Mouse (Mus musculus) heart, postnatal 25 days (tissue): ENCODE measurements around the gene Dnah10. TPM values are rescaled to one million over a fixed set of nuclear protein-coding genes. Genes with fewer than 3 reads are reported as not detected.

Experiments used
- DNase-seq: peaks from one replicate; pipeline ENCODE4 v3.0.0; 2022; ENCODE audit warnings: low spot score
- intact Hi-C: fragments of 180-260 bp; cut with DNase I; formaldehyde crosslinking; loops from one replicate; pipeline ENCODE4 v1.15.1; 2025
- total RNA-seq, 2 experiments: library from RNA; stranded (reverse); gene quantifications; 2 replicates each; pipeline ENCODE4 v1.2.3; 2021

Dnah10 gene
- total RNA-seq, 2 experiments from 2014 or later = 0.03 to 0.06 TPM

DNA sequence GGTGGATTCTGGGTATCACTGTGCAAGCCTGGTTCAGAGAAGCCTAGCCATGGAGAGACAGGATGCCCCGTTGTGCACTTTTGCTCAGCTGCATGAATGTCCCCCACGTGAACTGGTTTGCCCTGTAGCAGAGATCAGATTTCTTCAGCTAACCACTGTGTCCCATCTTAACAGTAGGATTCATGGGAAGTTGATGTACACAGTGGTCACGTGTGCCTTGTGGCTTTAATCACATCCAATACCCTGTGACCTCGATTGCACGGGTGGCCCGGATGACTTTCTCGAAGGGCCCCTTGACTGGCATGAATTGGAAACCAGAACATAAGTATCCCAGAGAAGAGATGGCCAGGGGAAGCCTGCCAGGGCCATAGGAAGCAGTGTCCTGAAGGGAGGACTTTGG lies 67.2 kb downstream of the Dnah10 start:
- intact Hi-C loops = no loop called here
- no peak for DNase-seq

DNA sequence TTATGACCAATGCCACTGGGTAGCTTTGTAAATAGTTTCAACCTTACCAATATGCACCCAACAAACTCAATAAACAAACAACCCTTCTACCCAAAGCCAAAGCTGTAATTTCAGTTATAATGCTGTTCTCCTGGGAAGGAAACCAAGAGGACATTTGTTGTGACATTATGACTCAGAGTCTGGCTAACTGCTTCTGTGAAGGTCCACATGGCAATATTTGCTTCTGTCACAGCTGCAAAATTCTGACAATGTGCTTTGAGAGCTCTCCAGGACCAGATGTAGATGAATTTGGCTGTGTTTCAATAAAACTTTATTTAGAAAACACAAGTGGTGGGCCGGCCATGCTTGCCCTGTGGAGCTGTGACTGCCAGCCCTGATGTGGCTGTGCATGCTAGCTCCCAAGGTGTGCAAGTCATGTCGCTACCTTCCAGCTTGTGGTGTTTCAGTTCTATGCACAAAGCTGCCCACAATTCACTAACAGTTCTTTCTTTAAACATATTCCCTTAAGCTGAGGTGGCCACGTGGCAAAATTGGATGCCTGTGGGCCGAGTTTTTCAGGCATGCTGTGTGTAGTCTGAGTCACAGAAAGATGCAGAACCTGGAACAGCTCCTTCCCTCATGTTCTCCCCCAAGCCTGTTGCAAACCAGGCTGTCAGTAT lies 85.0 kb downstream of the Dnah10 start:
- intact Hi-C loops = no loop called here
- no peak for DNase-seq

DNA sequence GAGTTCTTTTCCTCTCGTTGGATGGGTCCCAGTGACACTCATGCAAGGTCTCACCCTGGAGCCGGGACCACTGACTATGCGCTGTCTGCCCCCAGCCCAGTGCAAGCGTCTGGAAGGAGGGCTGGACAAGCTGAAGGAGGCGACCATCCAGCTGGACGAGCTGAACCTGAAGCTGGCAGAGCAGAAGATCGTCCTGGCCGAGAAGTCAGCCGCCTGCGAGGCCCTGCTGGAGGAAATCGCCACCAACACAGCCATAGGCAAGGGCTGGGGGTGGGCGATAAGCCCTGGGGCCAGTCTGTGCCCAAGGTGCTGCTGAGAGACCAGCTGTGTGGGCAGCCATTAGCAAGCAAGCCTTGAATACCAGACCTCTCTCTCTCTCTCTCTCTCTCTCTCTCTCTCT lies 87.6 kb downstream of the Dnah10 start:
- no peak for DNase-seq
- intact Hi-C loops = no loop called here

DNA sequence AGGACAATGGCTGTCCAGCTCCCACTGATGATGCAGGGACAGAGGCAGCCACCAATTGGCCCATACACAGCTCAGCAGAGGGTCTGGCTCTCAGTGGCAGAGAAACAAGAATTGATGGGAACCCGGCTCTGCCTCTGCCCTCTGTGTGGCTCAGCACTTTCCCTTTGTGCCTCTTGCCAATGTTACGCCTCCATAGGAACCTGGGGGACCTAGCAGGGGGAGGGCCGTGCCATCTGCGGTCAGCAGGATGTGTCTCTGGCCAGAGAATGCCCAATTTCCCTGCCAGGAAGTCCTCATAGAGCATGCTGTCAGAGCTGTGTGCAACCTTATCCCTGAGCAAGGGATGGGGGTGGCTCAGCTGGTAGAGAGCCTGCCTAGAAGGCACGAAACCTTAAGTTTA lies 89.9 kb downstream of the Dnah10 start:
- intact Hi-C loops = no loop called here
- no peak for DNase-seq

DNA sequence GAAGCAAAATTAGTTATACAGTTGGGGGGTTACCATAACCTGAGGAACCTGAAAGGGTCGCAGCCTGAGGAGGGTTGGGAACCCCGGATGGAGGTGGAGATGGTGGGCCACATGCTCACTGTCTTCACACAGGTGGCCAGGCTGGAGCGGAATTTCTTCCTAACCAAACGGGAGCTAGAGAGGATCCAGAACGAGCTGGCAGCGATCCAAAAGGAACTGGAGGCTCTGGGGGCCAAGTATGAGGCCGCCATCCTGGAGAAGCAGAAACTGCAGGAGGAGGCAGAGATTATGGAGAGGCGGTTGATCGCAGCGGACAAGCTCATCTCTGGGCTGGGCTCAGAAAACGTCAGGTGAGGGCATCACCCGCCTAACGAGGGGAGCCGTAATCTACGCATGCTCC lies 92.2 kb downstream of the Dnah10 start:
- DNase-seq = no peak
- intact Hi-C loops = no loop called here

DNA sequence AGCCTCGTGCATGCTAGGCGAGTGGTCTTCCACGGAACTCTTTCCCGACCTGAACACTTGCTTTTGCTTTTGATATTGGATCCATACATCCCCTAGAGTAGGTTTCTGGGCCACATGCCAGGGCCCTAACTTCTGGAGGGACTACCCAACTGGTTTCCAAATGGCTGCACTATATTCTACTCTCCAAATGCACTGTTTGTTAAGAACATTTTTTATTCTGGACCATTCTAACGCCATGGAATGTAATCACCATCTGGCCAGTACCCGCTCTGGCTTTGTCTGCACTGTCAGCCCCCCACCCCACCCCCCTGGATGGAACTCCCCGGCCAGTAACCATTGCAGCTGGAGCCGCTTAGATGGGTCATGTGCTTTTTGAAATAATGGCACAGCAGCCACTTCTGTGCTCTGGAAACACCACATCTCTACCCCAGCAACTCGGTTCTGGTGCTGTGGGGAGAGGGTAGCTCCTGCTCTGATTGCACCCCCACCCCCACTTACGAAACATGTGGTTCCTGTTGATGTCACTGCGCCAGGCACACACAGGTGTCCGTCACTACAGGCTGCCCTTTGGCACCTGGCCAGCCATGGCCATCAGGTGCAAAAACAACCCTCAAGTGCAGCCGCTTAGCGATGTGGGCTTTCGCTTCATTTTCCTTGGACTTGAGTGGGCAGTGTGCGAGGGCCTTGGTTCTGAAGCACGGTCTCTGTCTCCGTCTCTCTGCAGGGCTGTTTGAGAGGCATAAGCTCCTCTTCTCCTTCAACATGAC lies 97.4 kb downstream of the Dnah10 start:
- intact Hi-C loops = no loop called here
- DNase-seq = no peak

DNA sequence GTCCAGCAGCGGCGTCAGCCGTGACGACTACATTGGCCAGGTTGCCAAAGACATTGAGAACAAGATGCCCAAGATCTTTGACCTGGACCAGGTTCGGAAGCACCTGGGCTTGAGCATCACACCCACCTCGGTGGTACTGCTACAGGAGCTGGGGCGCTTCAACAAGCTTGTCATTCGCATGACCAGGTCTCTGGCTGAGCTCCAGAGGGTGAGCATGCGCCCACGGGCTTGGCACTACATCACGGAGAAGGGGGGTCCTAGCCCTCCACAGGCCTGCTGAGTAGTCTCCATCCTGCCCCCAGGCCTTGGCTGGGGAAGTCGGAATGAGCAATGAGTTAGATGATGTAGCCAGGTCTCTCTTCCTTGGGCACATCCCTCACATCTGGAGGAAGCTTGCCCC lies 105.4 kb downstream of the Dnah10 start:
- intact Hi-C loops = no loop called here
- DNase-seq = no peak

DNA sequence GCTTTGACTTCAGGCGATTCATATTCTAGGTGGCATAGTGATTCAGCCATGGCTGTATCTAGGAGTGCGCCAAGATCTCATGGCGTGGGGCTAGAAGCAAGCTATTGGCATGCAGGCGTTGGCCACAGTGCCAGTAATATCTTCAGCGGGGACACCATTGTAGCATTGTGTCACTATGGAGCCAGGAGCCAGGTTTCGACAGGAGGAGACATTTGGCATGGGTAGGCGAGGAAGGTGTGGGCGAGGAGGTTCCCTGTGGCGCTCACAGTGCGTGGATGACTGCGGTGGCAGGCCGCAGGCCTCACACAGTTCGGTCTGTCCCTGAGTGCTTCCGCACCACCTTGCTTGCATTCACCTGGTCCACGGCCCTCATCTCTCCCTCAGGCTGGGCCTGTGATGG lies 110.3 kb downstream of the Dnah10 start:
- no peak for DNase-seq
- intact Hi-C loops = no loop called here

DNA sequence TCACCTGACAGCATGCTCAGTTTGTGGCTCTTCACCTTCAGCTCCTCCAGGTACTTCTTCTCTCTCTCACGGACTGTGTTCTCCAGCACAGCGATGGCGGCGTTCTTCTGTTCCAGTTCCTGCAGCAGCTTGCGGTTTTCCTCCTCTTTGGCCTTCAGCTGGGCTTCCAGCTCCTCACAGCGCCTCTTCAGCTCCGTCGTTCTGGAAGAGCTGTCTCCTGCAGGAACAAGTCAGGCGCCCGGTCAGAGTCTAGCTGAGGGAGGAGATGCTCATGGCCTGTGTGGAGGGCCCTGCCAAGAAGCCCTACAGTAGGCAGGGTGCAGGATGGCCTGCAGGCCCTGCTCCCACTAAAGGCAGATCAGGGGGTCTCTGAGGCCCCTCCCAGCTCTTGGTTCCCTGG lies 111.2 kb downstream of the Dnah10 start:
- DNase-seq = no peak
- intact Hi-C loops = no loop called here

DNA sequence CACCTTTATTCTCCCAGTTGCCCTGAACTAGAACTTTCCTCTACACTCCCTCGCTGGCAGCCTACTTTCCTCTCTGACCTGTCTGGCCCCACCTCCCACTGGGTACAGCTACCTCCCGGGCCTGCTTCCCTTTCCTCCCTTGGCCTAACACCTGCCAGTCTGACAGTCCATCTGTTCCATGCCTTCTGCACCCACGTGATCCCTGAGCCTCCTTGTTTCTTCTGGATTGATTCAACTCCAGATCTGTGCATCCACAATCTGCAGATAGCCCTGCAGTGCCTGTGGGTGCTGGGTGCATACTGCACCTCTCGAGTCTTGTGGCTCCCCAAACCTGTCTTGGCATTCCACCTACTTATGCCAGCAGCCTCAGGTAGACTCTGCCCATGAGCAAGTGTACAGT lies 111.7 kb downstream of the Dnah10 start:
- DNase-seq = no peak
- intact Hi-C loops = no loop called here

DNA sequence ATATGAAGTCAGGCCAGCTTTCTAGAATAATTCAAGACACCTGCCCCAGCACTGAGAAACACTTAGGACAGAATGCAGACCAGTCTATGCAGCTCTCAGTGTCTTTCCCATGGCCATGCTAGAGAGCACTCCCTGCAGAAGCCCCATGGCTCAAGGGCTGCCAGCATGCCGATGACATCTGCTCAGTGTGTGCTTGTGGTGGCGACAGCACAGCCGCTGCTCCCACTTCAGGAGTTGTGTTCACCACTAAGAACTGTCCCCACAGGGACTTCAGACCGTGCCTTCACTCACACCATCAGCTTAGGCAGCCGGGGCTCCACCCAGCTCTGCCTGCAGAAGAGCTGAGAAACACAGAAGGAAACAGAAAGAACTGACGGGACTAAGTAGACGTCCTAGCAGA lies 115.3 kb downstream of the Dnah10 start:
- no peak for DNase-seq
- intact Hi-C loops = no loop called here

DNA sequence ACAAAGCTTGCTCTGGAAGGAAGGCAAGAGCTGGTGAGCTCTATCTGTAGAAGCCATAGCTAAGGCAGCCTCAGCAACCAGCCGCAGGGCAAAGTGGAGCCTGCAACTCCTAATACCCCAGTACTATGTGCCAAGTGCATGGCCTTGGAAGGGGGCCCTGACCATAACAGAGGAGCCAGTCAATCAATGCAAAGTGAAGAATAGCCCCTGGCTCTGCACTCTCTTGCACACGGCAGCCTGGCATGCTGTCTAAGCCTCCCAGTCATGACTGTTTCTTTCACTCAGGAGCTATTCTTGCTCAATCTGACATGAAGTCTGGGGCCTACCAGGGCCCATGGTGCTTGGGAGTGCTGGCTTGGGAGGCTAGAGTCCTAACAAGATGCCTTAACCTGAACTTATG lies 115.8 kb downstream of the Dnah10 start:
- intact Hi-C loops = no loop called here
- DNase-seq = no peak

DNA sequence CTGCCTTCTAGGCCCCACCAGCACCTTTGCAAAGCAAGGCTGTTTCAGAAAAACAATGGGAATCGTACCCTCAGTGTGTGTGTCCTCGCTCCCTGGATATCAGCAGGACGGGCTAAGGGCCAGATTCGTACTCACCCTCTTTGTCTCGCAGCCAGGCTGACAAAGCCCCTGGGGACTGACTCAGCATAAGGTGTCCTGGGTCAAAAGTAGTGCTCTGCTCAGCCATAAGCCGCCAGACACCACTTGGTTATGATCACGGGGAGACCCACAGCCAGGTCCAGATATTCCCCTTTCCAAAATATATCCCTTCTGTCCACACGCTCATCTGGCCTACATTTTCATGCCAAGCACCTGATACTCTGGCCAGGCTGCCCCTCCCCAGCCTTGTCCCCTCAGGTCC lies 118.5 kb downstream of the Dnah10 start:
- intact Hi-C loops = no loop called here
- no peak for DNase-seq

DNA sequence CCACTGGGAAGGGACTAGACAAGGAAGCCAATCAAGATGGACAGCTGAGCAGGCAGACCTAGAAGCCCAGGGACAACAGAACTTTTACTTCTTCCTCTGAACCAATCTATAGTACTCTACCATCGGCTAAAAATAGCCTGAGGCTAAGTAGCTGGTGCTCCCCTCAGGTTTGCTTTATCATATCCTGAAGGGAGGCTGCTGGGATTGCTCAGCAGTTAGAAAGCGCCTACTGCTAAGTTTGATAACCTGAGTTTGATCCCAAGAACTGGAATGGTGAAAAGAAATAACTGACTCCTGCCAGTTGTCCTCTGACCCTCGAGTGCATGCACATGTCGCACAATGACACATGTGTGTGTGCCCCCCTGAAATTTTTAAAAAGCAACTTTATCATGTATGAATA lies 120.0 kb downstream of the Dnah10 start:
- no peak for DNase-seq

DNA sequence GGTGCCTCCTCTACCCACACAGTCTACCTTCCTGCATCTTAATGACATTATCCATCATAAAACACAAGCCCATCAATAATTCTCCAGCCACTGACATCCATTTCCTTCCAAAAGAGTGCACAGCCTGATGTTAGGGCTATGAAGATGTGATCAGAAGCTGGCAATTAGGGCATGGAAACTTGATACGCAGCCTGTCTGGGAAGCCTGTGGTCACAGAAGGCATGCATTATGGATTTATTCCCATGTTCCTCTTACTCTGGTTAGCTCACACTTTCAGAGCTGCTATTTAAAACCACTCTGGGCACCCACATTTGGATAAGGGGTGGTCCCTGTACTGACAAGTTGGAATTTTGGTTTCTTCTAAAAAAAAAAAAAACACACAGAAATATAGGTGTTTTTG lies 122.1 kb downstream of the Dnah10 start:
- intact Hi-C loops = no loop called here
- no peak for DNase-seq

More for the DNA sequence above, 120.0 kb downstream of the Dnah10 start:
- intact Hi-C loops = no loop called here

DNA sequence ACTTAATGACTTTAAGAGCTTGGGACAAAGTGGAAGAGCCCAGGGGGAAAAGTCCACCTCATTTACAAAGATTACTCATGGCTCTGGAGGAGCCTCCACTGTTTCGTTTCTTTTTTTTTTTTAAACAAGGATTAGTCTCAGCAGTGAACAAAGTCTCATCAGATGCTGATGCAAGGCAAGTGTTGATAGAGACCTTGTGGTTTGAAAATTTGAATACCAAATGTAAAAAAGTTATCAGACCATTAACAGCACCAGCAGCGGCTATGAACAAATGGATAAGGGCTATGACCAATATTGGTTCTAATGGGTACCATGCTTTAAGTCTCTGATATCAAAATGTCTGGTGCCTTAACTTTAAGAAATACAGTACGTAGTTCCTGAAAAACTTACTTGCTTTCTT lies 124.1 kb downstream of the Dnah10 start:
- intact Hi-C loops = no loop called here
- DNase-seq = no peak

DNA sequence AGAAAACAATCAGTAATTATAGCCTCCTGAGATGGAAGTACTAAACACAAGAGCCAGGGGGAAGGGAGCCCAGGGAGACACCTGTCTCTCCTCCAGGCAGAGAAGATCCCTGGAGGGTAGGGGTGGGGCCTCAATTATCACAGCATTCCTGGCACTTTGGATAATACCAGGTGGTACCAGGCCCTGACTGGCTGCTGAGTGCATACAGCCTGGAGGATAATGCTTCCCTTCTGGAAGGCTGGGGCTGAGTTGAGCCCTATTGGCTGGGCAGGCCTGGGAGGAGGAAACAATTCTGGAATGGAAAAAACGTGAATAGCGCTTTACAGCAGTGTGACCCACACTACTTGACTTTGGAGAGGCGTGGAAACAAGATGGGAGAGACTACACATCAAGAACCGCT lies 126.7 kb downstream of the Dnah10 start:
- DNase-seq = no peak
- intact Hi-C loops = no loop called here

DNA sequence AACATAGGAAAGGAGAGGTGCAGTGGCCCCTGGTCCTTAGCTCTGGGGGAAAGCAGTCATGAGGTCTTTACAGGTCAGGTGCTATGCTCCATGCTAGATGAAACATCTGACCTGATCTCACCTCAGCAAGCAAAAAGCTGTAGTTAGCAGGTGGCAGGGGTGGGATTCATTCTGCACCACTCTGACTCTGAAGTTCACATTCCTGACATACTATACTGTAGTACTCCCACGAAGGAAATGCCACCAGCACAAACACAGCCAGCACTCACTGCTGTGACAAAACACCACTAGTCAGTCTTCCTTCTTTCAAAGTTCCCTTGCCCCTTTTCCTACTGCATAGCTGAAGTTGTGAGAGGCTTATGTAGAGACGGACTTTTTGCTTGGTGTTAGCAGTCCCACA lies 127.4 kb downstream of the Dnah10 start:
- intact Hi-C loops = no loop called here
- DNase-seq = no peak

DNA sequence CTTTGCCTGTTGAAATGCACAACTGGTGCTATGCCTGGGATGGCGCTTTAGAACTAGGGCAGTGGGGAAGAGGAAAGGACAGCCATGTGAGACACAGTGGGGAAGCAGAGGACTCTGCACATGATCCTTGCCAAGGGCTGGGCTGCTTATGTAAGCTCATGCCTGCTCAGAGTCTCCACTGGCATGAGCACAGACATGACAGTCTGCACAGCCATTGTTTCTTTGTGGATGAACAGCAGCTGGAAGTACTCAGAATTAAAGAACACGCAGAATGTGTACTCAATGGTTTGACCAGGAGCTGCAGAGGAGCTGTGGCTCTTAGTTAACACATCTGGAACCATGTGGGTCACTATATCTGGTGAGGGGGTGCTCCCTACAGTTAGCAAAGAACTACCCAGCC lies 128.2 kb downstream of the Dnah10 start:
- DNase-seq = no peak
- intact Hi-C loops = no loop called here

DNA sequence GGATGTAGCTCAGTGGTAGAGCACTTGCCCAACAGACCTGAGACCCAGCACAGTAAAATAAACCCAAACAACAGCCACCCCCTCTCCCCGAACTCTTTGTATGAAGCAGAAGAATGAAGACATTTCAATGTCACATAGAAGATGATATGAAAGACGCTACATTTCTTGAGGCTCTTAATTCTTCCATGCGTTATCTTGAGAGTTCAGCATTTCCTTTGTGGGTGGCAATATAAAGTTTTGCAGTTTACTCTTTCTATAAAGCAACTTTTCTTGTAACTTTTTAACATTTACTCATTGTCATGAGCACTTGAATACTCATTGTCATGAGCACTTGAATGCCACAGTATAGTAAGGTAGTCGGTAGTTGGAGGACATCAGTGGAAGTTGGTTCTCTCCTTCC lies 129.3 kb downstream of the Dnah10 start:
- no peak for DNase-seq
- intact Hi-C loops = no loop called here

DNA sequence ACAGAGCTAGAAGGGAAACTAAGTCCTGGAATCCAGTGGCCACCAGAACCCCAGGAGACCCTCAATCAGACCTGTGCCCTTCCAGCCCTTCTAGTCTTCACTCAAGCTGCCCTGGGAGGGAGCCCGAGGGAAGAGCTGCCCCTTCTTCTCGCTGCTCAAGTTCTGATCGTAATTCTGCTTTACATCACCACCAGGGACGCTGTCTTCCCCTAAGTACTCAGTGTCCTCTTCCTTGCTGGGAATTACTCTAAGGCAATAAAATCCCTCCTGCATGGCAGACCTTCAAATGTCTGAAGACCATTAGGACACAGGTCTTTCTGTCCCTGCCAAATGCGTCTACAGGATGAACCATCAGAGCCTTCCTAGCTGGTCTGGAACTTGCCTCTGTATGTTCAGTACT lies 135.1 kb downstream of the Dnah10 start:
- intact Hi-C loops = loop anchor here (10.0 kb wide), 1 partner anchor 435 kb away; the partner anchor contains the start of gene Sbno1
- DNase-seq = no peak

DNA sequence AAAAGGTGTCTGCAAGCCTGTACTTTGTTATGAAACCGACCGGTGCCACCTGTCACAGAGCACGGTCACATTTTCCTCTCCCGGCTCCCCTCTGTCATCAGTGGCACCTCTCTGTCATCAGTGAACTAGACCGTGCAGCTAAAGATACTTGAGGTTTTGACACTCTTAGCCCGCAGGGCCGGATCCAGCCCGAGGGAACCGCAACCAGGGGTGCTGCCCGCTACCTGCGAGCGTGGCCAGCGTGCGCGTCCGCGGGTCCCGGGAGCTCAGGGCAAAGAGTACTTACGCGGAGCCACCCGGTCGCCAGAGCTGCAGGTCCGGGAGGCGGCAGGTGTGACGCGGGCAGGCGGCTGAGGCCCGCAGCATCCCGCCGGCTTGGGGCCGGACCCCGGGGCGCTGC lies 136.6 kb downstream of the Dnah10 start:
- intact Hi-C loops = loop anchor here (10.0 kb wide), 1 partner anchor 437 kb away; the partner anchor contains the start of gene Sbno1
- DNase-seq = no peak
